9 mouse cellular contexts compared by ENCODE assay signal in genomic region chr10:88826947-88827306, GRCm38 (mm10). TPM values are rescaled to one million over a fixed set of nuclear protein-coding genes. Genes with fewer than 3 reads are reported as not detected.
A peak's percentile ranks its signal among the peaks of the same experiment; 100 is the strongest.
ATAC-seq and TF ChIP-seq lines count a peak whose summit lies in the region.
"Not testable (repeated sequence)": the region's sequence is repeated elsewhere in the genome, so short reads cannot be mapped to it uniquely, and the experiment has no call there.
"Had no signal": no experiment of that assay in that cellular context is flagged by ENCODE, and none has a peak within 500 bp of the region (broad histone marks: within the 10 kb centered on the region; RNA-seq: fewer than 3 reads in every experiment).

No protein-coding gene starts in this region.

- ATAC-seq in forebrain, embryonic 13.5 days, result peak; percentile 64
- ATAC-seq in heart, embryonic 16.5 days (replicated peaks; ENCODE audit: extremely low read depth, insufficient read depth, low FRiP score); limb, embryonic 15.5 days (ENCODE audit: insufficient number of reproducible peaks, low FRiP score, low TSS enrichment, low read depth): not testable (repeated sequence)
- peak; percentile 26; the same call in 1 of the 2 replicates for ATAC-seq in intestine, postnatal 0 days
- ATAC-seq in neural tube, embryonic 13.5 days (ENCODE audit: low read depth), result peak; percentile 76

- not testable (repeated sequence) for H3K4me1 ChIP-seq in brown adipose tissue, adult 24 weeks (ENCODE audit: control insufficient read depth, insufficient read depth, insufficient read length, low read length); forebrain, embryonic 13.5 days; heart, embryonic 16.5 days (ENCODE audit: control insufficient read depth, insufficient read depth, low read length); intestine, postnatal 0 days (replicated peaks; ENCODE audit: control insufficient read depth, insufficient read depth, low read length); limb, embryonic 15.5 days
- peaks cover 15% of the 10 kb centered on the region for H3K4me1 ChIP-seq in neural tube, embryonic 13.5 days (replicated peaks)

- TF ChIP-seq CTCF in intestine, postnatal 0 days (IDR thresholded peaks at IDR 0.05; ENCODE audit: low read depth), result not testable (repeated sequence)

- not testable (repeated sequence) for H3K9me3 ChIP-seq in forebrain, embryonic 13.5 days (replicated peaks); heart, embryonic 16.5 days (replicated peaks; ENCODE audit: control insufficient read depth, low read length); intestine, postnatal 0 days (ENCODE audit: control insufficient read depth); limb, embryonic 15.5 days; neural tube, embryonic 13.5 days

- H3K79me2 ChIP-seq in macrophage (ENCODE audit: inconsistent target), result not testable (repeated sequence)

- H3K4me3 ChIP-seq in brown adipose tissue, adult 24 weeks (ENCODE audit: insufficient read depth, low read depth, low read length), result peak overlapping the region; percentile 90
- peak overlapping the region; percentile 90 for H3K4me3 ChIP-seq in forebrain, embryonic 13.5 days
- H3K4me3 ChIP-seq in heart, embryonic 16.5 days (ENCODE audit: low read length), result peak overlapping the region; percentile 94
- H3K4me3 ChIP-seq in intestine, postnatal 0 days (ENCODE audit: low read depth, low read length), result peak overlapping the region; percentile 97
- H3K4me3 ChIP-seq in limb, embryonic 15.5 days, result peak overlapping the region; percentile 94
- peak overlapping the region; percentile 85 for H3K4me3 ChIP-seq in macrophage (ENCODE audit: inconsistent target)
- H3K4me3 ChIP-seq in neural tube, embryonic 13.5 days, result peak overlapping the region; percentile 84

- peak overlapping the region; percentile 65 for H3K9ac ChIP-seq in forebrain, embryonic 13.5 days
- peak overlapping the region; percentile 78 for H3K9ac ChIP-seq in heart, embryonic 16.5 days (ENCODE audit: low read length)
- peak overlapping the region; percentile 55; the same call in 1 of the 2 replicates for H3K9ac ChIP-seq in intestine, postnatal 0 days (ENCODE audit: low read depth, low read length)
- H3K9ac ChIP-seq in limb, embryonic 15.5 days, result peak overlapping the region; percentile 20; the same call in 1 of the 2 replicates
- H3K9ac ChIP-seq in neural tube, embryonic 13.5 days, result peak overlapping the region; percentile 75

- peak overlapping the region; percentile 68 for H3K4me2 ChIP-seq in forebrain, embryonic 13.5 days
- H3K4me2 ChIP-seq in heart, embryonic 16.5 days (ENCODE audit: low read depth, low read length), result peak overlapping the region; percentile 82
- H3K4me2 ChIP-seq in intestine, postnatal 0 days (replicated peaks; ENCODE audit: low read depth), result peak overlapping the region; percentile 77
- H3K4me2 ChIP-seq in limb, embryonic 15.5 days, result peak overlapping the region; percentile 76
- peak overlapping the region; percentile 75 for H3K4me2 ChIP-seq in neural tube, embryonic 13.5 days

- H3K36me3 ChIP-seq in forebrain, embryonic 13.5 days (ENCODE audit: poor library complexity, severe bottlenecking), result peaks cover 24% of the 10 kb centered on the region
- H3K36me3 ChIP-seq in heart, embryonic 16.5 days (ENCODE audit: control insufficient read depth, insufficient read depth); intestine, postnatal 0 days (ENCODE audit: control insufficient read depth, insufficient read depth); macrophage (ENCODE audit: inconsistent target): not testable (repeated sequence)
- H3K36me3 ChIP-seq in limb, embryonic 15.5 days, result peaks cover 25% of the 10 kb centered on the region
- H3K36me3 ChIP-seq in neural tube, embryonic 13.5 days, result peaks cover 25% of the 10 kb centered on the region

- 1% methylated on average over 6 of the region's 6 CpGs for WGBS in forebrain, embryonic 13.5 days
- 1% methylated on average over 6 of the region's 6 CpGs for WGBS in heart, embryonic 16.5 days
- WGBS in intestine, postnatal 0 days, result 5% methylated on average over 6 of the region's 6 CpGs
- WGBS in limb, embryonic 15.5 days, result 4% methylated on average over 6 of the region's 6 CpGs
- 0% methylated on average over 6 of the region's 6 CpGs for WGBS in macrophage (ENCODE audit: missing documents)
- 3% methylated on average over 6 of the region's 6 CpGs for WGBS in neural tube, embryonic 13.5 days

- H3K27ac ChIP-seq in brown adipose tissue, adult 24 weeks (replicated peaks; ENCODE audit: low read depth, low read length); forebrain, embryonic 13.5 days; heart, embryonic 16.5 days (ENCODE audit: low read length); limb, embryonic 15.5 days; neural tube, embryonic 13.5 days (replicated peaks): not testable (repeated sequence)
- H3K27ac ChIP-seq in intestine, postnatal 0 days (ENCODE audit: low read depth, low read length), result peak overlapping the region; percentile 23; the same call in 1 of the 2 replicates
- H3K27ac ChIP-seq in macrophage, result peak overlapping the region; percentile 27; the same call in 1 of the 2 replicates

- not testable (repeated sequence) for H3K27me3 ChIP-seq in forebrain, embryonic 13.5 days; heart, embryonic 16.5 days (ENCODE audit: control insufficient read depth, insufficient read depth, low read length); intestine, postnatal 0 days (replicated peaks; ENCODE audit: control insufficient read depth, insufficient read depth, low read length); limb, embryonic 15.5 days; neural tube, embryonic 13.5 days

RNA-seq across cellular contexts. Expression of gene Utp20, which starts 0.3 kb away (rescaled TPM):
- polyA plus RNA-seq in brown adipose tissue, adult 24 weeks (2012; ENCODE audit: insufficient read depth, insufficient read length, missing spikeins), result 4.4 and 5.6 TPM in 2 replicates
- polyA plus RNA-seq in forebrain, embryonic 13.5 days (2015; fragmentation: Nextera tagmentation; extraction: Ambion mirVana), result 12.1 and 14.2 TPM in 2 replicates
- 6.5 and 8.3 TPM in 2 replicates for polyA plus RNA-seq in heart, embryonic 16.5 days (2015; fragmentation: Nextera tagmentation; extraction: Ambion mirVana)
- 4.6 and 5.1 TPM in 2 replicates for polyA plus RNA-seq in intestine, postnatal 0 days (2015; fragmentation: Nextera tagmentation; extraction: Ambion mirVana)
- polyA plus RNA-seq in limb, embryonic 15.5 days (2015; fragmentation: Nextera tagmentation; extraction: Ambion mirVana), result 13.0 TPM in 2 replicates
- total RNA-seq in macrophage (2018; cell fraction: chromatin; rRNA removed), result 10 to 100 TPM; 12.1 to 56.0 (median 31.3) TPM
- total RNA-seq in macrophage (2018; cell fraction: cytosol; rRNA removed), result 10 to 100 TPM in 13 of 26 experiments, 1 to 10 TPM in 13; 4.5 to 16.6 (median 10.1) TPM
- total RNA-seq in macrophage (2018; cell fraction: nucleus; rRNA removed), result 10 to 100 TPM in 24 of 26 experiments, 1 to 10 TPM in 2; 7.0 to 62.9 (median 16.5) TPM
- polyA plus RNA-seq in macrophage (2018), result 6.6 to 23.2 TPM (median 9.2 TPM) in 3 replicates
- polyA plus RNA-seq in neural tube, embryonic 13.5 days (2015; fragmentation: Nextera tagmentation; extraction: Ambion mirVana), result 7.3 and 7.9 TPM in 2 replicates

RNA-seq across cellular contexts. Expression of gene Slc5a8, which starts 58.9 kb away (rescaled TPM):
- polyA plus RNA-seq in brown adipose tissue, adult 24 weeks (2012; ENCODE audit: insufficient read depth, insufficient read length, missing spikeins), result not detected in 2 replicates
- polyA plus RNA-seq in forebrain, embryonic 13.5 days (2015; fragmentation: Nextera tagmentation; extraction: Ambion mirVana), result 0.03 TPM in 1 of 2 replicates, not detected in the other
- polyA plus RNA-seq in heart, embryonic 16.5 days (2015; fragmentation: Nextera tagmentation; extraction: Ambion mirVana), result 0.06 and 0.16 TPM in 2 replicates
- polyA plus RNA-seq in intestine, postnatal 0 days (2015; fragmentation: Nextera tagmentation; extraction: Ambion mirVana), result 3.3 and 4.9 TPM in 2 replicates
- 0.07 TPM in 1 of 2 replicates, not detected in the other for polyA plus RNA-seq in limb, embryonic 15.5 days (2015; fragmentation: Nextera tagmentation; extraction: Ambion mirVana)
- total RNA-seq in macrophage (2018; cell fraction: chromatin; rRNA removed), result not detected
- not detected for total RNA-seq in macrophage (2018; cell fraction: cytosol; rRNA removed)
- total RNA-seq in macrophage (2018; cell fraction: nucleus; rRNA removed), result not detected
- polyA plus RNA-seq in macrophage (2018), result not detected in 3 replicates
- polyA plus RNA-seq in neural tube, embryonic 13.5 days (2015; fragmentation: Nextera tagmentation; extraction: Ambion mirVana), result 0.11 TPM in 1 of 2 replicates, not detected in the other
- total RNA-seq: gastrocnemius, adult 18-20 months; megakaryocyte, adult 5-6 weeks had no signal

Comparison
In these comparisons a context has a peak if more than half of its experiments do, and no peak if none do; other contexts are left out.
1. H3K9ac ChIP-seq: peak in every context shown above with its lines; median percentile 78 in heart, embryonic 16.5 days; 75 in neural tube, embryonic 13.5 days; 65 in forebrain, embryonic 13.5 days; 55 in intestine, postnatal 0 days; 20 in limb, embryonic 15.5 days.